Mouse (Mus musculus): ENCODE measurements around the gene Kcnk6.

GRCm38 (mm10) chr7:29228202-29228601 is 4.1 kb downstream of the Kcnk6 start:
- no peak for TF ChIP-seq GATA1 (IDR thresholded peaks at IDR 0.05; ENCODE audit: low read length)
- TF ChIP-seq TAL1 (IDR thresholded peaks at IDR 0.05; ENCODE audit: low read length), result no peak

Data from erythroblast, embryonic 14.5 days (primary cell).